Mouse (Mus musculus) liver, adult (tissue): ENCODE results near the gene Rack1.
A peak's percentile ranks its signal among the peaks of the same experiment; 100 is the strongest.

ENCODE experiments used
- GATA4 ChIP-seq: IDR thresholded peaks from 2 replicates; pipeline ENCODE4 v1.6.1; 2014; ENCODE audit warnings: mild to moderate bottlenecking, low read length; ENCODE audit not compliant: insufficient replicate concordance

The Rack1 gene

GRCm38 (mm10) chr11:48844309-48844708 lies 44.2 kb downstream of the Rack1 start:
- TF ChIP-seq GATA4, result no peak

DNA sequence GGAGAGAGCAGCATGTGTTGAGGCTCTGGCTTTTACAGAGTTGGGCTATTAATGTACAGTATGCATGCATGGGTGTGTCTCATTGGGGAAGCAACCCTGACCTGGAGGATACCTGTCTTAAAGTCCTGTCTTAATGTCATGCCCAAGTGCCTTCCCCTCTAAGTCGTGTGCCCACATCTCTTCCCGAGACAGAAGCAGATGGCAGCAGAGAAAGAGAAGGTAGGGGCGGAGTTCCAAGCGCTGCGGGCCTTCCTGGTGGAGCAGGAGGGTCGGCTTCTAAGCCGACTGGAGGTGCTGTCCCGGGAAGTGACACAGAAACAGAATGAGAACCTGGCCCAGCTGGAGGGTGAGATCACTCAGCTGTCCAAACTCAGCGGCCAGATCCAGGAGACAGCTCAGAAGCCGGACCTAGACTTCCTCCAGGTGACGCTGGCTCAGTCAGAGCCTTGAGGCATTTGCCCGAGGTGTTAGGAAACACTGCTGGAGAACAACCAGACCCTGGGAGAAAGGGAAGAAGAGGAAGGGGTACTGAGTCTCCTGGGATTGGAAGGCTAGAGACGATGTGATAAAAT lies 45.2 kb downstream of the Rack1 start:
- TF ChIP-seq GATA4, result no peak

- no peak for TF ChIP-seq GATA4
Measured at GRCm38 (mm10) chr11:48846881-48847280, 46.7 kb downstream of the Rack1 start.

- no peak for TF ChIP-seq GATA4
Measured at GRCm38 (mm10) chr11:48850240-48850639, 50.1 kb downstream of the Rack1 start.

DNA sequence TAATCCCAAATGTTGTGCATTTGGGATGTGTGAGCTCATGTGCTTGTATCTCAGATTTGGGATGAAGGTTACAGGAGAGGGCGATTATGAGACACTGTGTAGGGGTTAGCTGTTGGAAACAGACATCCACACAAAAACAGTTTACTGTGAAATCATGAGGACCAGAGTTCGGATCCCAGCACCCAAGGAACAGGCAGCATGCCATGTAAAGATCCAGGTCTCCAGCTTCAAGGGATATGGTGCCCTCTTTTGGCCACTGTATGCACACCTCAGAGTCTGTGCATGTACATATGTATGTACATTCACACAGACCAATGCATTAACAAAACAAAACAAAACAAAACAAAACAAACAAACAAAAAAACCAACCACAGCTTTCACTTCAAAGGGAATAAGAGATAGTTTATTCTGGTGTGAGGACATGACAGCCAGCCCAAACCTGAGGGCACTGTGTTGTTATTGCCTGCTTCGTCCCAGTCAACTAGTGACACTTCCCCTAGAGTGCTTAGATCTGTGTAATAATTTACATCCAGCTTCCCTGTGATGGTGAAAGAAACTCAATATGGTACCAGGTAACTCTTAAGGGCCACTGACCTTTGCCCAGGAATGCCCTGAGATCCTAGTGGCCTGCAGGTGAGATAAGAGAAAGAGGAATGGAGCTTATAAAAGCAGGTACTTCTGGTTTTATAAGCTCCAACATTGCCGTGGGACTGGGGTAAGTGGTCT lies 51.3 kb downstream of the Rack1 start:
- no peak for TF ChIP-seq GATA4

DNA sequence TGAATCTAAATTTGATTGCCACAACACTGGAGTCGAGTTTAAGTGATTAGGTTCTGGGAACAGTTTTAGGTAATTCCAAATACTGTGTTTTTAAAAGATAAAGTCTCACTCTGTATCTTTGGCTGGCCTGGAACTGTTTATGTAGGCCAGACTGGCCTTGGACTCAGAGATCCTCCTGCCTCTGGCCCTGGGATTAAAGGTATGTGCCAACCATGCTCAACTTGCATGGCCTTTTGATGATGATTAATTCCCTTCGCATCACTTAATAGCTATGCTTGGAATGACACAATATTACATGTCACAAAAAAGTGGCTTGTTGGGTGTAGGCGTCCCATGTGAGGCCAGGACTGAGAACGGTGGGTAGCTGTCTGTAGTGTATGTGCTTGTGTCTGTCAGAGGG lies 52.1 kb downstream of the Rack1 start:
- no peak for TF ChIP-seq GATA4

GRCm38 (mm10) chr11:48852624-48853473 lies 52.7 kb downstream of the Rack1 start:
- TF ChIP-seq GATA4, result peak; percentile 37; the same call in 1 of the 2 replicates

- TF ChIP-seq GATA4, result 0 out of 2 replicates have a peak, but pooled peaks have one; percentile 0
Measured at GRCm38 (mm10) chr11:48853474-48854180, 53.5 kb downstream of the Rack1 start.
